Mouse (Mus musculus) thymus, postnatal 36 days (tissue): ENCODE data around the gene Cyp4a12b.
"Not testable (repeated sequence)": the region's sequence is repeated elsewhere in the genome, so short reads cannot be mapped to it uniquely, and the experiment has no call there.

Experiments used
- DNase-seq, 2 experiments: peaks; one replicate each; pipeline ENCODE4 v3.0.0; 2022; ENCODE audit warnings: mixed read lengths in 2 of 2

Gene Cyp4a12b

GRCm38 (mm10) chr4:115411324-115411723, at the start of gene Cyp4a12b:
Gene Cyp4a12b (plus strand): TSS chr4:115411624.
- not testable (repeated sequence) for DNase-seq

DNA sequence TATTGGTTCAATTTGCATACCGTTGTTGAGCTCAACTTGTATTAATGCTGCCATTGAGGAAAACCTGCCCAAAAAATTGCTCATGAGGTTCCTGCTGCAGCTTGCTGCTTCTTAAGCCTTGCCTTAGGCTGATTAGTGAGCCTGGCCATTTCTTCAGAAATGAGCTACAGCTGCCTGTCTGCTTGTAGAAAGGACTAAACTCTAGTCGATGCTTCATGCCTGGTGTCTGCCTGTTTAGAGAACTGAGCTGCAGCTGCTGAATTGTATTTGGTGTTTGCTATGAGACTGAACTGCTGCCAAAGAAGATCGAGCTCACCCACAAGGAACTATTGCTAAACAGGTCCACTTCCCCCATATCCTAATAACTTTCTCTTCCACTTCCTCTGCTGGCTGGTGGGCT, 45.8 kb upstream of the Cyp4a12b start:
- DNase-seq = not testable (repeated sequence)

GRCm38 (mm10) chr4:115368067-115368466, 43.4 kb upstream of the Cyp4a12b start:
- not testable (repeated sequence) for DNase-seq

GRCm38 (mm10) chr4:115396256-115396655, 15.2 kb upstream of the Cyp4a12b start:
- not testable (repeated sequence) for DNase-seq

DNA sequence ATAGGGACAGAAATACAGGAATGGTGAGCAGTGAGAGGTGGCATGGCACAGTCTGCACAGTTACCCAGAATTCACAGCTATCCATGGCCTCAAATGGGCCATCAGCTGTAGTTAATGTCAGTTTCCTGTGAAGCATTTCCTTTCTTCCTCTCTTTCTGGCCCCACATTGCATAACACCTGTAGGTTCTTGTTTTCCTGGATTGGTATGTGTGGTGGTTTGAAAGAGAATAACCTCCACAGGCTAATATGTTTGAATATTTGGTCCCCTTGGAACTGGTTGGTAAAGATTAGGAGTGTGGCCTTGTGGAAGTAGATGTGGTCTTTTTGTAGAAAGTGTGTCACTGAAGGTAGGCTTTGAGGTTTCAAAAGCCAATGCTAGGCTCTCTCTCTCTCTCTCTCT, 14.5 kb upstream of the Cyp4a12b start:
- not testable (repeated sequence) for DNase-seq

- DNase-seq = no peak
Observed at GRCm38 (mm10) chr4:115450577-115451137, 39.2 kb downstream of the Cyp4a12b start.

- no peak for DNase-seq
Observed at GRCm38 (mm10) chr4:115452304-115452703, 40.9 kb downstream of the Cyp4a12b start, which contains the start of gene Cyp4a30b. Gene Cyp4a30b (plus strand): TSS chr4:115452604.

GRCm38 (mm10) chr4:115473585-115473984, 62.2 kb downstream of the Cyp4a12b start:
- not testable (repeated sequence) for DNase-seq

DNA sequence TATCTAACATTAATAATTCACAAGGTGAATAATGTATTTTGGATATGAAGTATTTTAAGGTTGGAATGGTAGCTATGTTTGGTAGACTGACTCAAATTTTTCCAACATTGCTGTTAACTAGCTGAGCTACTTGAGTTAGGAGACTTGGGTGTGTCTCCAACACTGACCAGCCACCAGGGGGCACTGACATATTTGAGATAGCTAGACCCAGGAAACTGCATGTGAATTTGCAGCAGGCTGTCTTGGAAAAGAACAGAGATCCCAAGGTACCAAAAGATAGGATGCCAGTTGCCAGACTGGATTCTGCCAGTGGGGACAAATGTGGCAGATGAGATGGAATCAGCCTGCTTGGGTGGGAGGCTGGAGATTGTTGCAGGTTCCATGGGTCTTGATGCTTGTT, 64.6 kb downstream of the Cyp4a12b start:
- not testable (repeated sequence) for DNase-seq

DNA sequence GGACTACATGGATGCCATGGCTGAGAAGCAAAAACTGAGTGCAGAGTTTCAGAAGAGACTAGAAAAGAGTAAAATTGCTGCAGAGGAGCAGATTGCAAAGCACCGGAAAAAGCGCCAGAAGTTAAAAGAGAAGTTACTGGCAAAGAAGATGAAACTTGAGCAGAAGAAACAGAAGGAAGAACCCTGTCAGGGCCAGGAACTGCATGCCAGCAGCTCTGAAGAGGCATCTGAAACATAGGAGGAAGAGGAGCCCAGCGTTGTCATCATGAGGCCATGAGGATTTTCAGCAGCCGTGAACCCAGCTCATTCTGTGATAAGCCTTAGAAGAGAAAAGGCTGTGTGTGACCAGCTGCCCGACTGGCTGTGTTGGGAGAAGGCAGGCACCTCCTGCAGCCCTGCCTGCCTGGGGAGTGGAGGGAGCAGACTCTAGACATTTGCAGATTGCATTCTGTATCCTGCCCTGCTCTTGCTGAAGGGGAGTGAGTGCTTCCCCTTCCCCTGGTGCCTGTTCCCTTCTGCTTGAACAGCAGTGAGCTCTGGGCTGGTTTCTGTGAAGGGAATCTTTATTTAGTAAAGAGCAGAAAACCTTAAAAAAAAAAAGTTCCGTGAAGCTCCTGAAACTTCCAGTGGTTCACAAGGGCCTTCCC, 69.7 kb downstream of the Cyp4a12b start:
- no peak for DNase-seq
